Mouse (Mus musculus) retina, postnatal 7 days (tissue): ENCODE measurements around the gene Doc2g.

Experiments used
- DNase-seq: peaks from one replicate; pipeline ENCODE4 v3.0.0-alpha.2; 2012; ENCODE audit warnings: low read depth, low spot score

Doc2g gene

DNA sequence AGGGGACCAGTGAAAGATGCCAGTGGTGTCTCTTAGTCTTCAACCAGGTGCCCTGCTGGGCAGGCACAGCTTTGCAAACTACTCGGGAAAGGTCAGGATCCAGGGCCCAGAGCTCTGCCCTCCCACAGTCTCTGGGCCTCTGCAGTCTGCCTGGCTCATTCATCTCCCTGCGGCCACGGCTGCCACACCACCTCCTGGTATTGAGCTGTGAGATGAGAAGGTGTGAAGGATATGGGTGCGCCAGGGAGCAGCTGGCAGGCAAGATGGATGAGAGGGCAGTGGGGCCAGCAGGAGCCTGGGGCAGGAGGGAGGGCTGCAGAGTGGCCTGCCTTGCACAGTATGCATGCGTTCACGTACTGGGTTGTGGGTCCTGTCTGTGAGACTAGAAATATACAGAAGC lies 12.3 kb upstream of the Doc2g start:
- DNase-seq, result no peak

DNA sequence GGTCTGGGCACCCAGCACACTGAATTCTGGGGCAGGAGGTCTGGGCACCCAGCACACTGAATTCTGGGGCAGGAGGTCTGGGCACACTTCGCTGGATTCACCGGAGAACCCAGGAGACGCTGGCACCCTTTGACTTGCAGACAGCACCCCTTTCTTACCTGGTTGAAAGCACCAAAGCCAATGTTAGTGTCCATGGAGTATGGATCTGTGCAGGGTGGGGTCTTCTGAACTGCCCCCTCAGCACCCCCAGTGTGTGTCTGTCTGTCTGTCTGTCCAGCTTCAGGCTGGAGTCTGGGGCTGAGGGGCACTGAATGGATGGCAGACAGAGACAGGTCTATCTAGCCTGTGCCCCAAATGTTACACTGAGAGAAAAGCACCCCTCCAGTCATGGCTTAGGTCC lies 11.6 kb upstream of the Doc2g start:
- no peak for DNase-seq

DNA sequence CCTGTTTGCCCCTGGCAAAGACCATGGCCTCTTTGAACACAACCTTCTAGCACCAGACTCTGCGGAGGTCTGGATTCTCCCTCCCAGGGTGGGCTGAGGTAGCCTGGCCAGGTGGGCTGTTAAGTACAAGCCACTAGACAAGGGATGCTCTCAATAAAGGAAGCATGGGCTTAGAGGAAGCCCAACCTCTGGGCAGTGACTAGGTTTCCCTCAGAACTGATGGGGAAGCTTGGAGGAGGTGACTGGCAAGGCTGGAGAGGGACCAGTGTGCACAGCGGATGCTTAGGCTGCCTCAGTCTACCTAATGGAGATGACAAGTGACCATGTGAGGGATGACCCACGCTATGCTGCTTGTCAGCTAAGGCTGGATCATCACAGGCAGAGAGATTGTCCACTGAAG lies 11.1 kb upstream of the Doc2g start:
- DNase-seq, result no peak

DNA sequence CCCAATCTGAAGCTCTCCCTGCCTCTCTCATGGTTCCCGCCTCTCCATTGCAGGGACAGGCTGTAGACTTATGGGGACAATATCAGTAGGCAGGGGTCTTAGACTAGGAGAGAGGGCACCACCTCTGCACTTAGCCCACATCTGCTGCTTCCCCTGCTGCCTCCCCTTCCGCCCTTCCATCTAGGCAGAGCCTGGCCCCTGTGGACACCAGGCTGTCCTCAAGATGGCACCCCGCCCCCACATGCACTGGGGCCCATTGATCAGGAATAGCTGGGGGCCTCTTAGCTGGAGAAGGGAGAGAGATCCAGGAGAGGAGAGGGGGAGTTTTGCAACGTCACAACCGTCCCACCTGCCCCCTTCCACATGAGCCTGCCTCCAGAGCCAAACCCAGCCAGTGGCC lies 10.7 kb upstream of the Doc2g start, which contains the start of gene Tbx10:
TSS of gene Tbx10 (plus strand) at position 337 of the 400 bp plus-strand sequence.
- DNase-seq, result no peak

DNA sequence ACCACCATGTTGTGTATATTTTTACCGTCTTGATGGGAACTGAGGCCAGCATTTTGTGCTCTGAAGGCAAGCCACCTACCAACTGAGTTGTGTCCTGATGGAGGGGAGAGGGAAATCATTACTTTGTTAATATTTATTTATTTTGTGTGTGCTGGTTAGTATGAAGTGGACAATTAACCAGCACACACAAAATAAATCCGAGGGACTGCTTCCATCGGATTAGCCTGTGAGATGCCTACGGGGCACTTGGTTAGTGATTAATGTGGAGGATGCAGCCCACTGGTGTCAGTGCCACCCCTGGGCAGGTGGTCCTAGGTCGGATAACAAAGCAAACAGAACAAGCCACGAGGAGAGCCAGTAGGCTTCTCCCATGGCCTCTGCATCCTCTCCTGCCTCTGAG lies 8.2 kb upstream of the Doc2g start:
- DNase-seq, result no peak

DNA sequence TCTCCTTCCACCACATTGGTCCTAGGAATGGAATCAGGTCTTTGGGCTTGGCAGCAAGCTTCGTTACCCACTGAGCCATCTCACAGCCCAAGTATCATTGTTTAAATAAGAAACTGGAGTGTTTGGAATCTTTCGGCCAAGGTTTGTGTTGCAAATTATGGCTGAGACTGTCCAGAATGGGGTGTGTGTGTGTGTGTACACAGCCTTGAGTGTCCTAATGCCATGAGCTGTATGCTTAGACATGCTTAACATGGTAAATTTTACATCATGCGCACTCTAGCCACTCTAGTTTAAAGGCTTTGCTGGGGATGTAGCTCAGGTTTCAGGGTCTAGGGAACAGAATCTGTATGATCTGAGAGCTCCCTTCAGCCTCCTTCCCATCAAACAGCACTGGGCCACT lies 7.6 kb upstream of the Doc2g start:
- DNase-seq, result no peak

DNA sequence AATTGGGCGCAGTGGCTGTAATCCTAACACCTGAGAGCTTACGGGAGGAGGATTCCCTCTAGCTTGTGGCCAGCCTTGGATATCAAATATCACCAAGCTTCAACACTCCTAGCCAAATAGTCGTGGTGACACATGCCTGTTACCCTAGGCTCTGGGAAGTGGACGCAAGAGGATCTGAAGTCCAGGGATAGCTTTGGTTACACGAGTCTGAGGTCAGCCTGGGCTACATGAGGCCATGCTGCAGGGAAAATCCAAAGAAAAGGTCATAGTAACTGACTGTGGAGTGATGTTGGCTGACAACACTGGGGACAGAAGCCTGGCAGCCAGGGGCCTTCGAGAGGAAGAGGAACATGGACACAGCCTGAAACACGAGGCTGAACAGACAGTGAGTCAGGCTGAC lies 7.0 kb upstream of the Doc2g start:
- no peak for DNase-seq

DNA sequence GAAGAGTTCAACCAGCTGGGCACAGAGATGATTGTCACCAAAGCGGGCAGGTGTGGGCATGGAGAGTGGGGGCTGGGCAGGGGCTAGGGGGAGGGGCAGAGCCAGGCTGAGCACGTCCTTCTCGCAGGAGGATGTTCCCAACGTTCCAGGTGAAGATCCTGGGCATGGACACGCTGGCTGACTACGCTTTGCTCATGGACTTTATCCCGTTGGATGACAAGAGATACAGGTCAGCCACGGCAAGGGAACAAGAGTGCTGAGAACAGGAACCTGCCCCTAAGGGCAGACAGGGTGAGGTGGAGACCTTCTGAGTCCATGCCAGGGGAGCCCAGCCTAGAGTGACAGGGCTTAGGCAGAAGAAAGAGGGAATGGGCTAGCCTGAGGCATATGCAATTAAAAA lies 6.4 kb upstream of the Doc2g start:
- DNase-seq, result no peak

DNA sequence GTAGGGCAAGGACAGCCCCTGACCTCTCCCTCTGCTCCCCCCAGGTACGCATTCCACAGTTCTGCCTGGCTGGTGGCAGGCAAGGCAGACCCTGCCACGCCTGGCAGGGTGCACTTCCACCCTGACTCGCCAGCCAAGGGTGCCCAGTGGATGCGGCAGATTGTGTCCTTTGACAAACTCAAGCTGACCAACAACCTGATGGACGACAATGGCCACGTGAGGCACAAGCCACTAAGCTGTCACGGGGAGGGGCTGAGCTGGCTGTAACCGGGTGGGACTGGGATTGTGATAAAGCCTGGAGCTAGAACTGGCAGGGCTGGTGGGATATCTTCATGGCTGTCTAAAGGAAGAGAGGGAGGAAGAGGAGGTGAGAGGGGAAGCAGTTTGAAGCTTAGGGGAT lies 5.9 kb upstream of the Doc2g start:
- DNase-seq, result no peak

DNA sequence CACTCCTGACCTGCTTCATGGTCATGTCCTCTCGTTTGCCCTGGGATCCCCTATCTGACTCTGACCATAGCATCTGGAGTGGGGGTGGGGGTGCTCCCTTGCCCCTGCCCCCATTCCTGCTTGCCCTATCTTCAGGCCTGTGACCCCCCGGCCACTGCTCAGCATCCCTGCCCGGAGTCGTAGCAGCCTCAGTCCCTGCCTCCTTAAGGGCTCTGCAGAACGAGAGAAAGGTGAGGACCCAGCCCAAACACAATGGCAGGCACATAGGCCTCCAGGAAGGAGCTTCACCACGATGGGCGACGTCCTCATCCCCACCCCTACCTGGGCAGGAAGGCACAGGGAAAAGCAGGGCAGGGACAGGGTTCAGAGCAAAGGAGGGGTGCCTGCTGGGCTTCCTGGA lies 4.8 kb upstream of the Doc2g start:
- DNase-seq, result no peak

DNA sequence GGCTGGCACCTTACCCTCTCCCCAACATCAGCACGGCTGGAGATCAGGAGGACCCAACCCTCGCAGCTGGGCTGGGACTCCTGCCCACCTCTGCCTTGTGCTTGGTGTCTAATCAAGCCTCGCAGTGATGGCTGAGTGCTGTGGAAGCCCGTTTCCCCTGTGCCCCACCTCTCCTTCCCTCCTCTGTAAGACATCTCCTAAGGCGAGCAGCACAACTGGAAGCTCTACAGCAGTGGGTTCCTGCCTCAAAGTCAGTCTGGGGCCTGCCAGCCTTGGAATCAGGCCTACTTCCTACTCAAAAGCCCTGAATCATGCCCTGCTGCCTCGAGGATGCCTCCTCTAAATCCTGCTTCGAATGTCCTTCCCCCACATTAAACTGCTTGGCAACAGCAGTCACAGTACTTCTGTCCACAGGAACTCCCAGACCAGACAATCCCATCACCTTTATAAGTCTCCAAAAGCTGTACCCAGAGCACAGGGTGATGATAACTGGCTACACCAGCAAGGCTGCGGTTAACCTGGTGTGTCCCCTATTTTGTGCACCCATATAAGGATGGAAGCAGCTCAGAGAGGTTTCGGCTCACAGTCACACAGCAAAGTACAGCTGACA lies 3.9 kb upstream of the Doc2g start:
- no peak for DNase-seq

DNA sequence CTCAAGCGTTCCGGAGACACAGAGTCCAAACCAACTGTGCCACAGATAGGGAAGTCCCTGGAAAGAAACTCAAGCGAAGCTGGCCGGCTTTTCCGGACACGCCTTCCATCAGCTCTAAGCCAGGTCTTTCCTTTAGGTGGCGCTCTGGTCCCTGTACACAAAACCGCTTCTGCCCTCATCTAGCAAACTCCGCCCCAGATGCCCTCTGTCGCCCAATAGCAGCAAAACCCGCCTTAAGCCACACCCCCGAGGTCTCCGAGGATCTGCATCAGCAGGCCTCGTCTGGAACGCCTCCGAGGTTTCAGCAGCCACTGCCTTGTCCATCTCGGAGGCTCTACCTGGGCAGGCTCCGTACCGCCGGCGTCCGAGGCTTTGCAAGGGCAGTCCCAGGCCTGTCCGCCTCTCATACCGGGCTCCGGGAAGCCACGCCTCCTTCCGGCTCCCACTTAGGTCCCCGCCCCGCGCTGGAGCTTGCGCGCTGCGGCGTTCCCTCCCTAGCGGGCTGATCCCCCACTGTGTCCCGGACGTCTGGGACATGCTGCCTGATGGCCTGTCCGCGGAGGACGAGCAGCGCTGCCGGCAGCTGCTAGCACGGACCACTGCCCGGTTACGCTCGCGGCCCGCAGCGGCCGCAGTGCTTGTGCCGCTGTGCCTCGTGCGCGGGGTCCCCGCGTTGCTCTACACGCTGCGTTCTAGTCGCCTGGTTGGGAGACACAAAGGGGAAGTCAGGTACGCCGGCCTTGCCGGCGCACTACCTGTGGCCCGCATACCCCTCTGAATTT lies 2.8 kb upstream of the Doc2g start, which contains the start of the genes Nudt8 and Gm49405:
TSS of gene Nudt8 (plus strand) at position 462 of the 782 bp plus-strand sequence.
TSS of gene Gm49405 (plus strand) at position 508 of the 782 bp plus-strand sequence.
- peak; percentile 93 for DNase-seq

DNA sequence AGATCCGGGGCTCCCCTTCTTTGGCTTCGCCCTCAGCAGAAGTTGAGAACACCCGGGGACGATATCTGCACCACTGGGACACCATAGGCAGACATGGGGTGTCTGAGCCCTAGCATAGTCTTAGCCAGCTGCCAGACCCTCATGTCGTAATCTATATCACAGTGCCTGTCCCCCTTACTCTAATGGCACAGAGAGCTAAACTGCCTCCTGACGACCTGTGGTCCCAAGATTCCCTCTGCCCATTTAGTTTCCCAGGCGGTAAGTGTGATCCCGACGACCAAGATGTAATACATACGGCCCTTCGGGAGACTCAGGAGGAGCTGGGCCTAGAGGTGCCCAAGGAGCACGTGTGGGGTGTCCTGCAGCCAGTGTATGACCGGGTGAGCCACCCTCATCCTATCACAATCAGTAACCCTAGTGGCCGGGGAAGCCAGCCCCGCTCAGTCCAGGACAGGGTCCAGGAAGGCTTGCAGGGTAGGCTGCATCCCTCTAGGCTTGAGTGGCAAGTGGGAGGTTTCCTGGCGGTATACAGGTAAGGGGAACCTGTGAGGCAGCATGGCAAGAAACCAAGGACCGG lies 2.1 kb upstream of the Doc2g start:
- no peak for DNase-seq

DNA sequence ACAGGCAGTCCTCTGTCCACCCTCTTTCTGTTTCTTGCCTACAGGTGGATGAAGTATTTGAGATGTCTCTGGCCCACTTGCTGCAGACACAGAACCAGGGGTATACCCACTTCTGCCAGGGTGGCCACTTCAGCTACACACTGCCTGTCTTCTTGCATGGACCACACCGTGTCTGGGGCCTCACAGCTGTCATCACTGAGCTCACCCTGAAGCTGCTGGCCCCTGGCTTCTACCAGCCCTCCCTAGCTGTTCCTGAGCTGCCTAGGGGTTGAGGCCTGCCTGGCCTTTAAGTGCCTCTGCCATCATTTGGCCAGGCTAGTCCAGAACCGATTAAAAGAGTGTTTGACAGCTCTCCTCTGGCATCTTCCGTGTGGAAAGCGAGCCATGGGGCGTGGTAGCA lies 1.4 kb upstream of the Doc2g start:
- no peak for DNase-seq

DNA sequence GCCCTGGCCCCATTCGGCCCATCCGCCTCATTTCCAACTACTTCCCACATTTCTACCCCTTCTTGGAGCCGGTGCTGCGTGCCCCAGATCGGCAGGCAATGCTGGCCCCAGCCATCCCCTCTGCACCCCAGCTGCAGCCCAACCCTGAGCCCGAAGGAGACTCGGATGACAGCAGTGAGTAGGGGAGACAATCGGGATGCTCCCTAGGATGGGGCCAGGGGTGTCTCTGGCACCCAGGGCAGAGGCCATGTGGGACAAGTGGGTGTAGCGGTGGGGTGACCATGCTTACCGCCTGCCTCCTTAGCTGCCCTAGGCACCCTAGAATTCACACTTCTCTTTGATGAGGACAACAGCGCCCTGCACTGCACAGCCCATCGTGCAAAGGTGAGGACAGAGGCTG lies 528 bp downstream of the Doc2g start:
- DNase-seq, result no peak

DNA sequence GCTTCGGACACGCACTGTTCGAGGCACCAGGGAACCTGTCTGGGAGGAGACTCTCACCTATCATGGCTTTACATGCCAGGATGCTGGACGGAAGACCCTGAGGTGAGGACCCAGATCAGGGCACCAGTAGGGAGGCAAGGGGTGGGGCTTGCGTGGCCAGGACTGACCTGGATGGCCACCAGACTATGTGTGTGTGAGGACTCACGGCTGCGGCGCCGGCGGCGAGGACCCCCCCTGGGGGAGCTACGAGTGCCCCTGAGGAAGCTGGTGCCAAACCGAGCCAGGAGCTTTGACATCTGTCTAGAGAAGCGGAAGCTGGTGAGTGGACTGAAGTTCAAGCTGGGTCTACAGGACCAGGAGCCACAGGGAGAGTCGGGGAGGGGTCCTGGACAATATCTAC lies 1.2 kb downstream of the Doc2g start:
- no peak for DNase-seq

DNA sequence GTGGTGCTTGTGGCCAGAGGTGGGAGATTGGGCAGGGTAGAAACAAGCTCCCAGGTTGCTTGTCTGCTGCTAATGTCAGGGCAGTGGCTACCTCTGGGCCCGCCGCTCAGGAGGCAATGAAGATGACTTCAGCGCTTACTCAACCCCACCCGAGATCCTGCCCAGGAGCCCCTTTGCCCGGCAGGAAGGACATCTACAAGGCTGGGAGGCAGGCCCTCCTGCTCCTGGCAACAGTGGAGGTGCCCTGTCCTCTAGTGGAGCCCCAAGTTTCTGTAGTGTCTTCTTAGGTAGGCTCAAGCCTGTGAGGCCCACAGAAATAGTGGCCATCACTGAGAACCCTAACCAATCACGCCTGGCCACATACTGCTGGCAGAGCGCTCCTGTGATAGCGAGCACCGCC lies 2.0 kb downstream of the Doc2g start:
- no peak for DNase-seq

DNA sequence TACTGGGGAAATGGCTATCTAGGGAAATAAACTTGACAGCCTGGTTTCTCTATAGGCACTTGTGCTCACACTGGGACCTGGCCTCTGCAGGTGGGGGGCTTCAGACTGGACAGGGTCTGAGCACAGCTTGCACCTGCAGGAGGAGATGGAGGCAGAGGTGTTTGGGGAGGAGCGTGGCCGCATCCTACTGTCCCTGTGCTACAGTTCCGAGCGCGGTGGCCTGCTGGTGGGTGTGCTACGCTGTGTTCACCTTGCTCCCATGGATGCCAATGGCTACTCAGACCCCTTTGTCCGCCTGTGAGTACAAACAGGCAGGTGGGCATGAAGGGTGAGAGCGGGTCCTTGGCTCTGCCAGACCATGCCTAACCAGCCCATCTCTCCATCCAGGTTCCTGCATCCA lies 2.9 kb downstream of the Doc2g start:
- no peak for DNase-seq

DNA sequence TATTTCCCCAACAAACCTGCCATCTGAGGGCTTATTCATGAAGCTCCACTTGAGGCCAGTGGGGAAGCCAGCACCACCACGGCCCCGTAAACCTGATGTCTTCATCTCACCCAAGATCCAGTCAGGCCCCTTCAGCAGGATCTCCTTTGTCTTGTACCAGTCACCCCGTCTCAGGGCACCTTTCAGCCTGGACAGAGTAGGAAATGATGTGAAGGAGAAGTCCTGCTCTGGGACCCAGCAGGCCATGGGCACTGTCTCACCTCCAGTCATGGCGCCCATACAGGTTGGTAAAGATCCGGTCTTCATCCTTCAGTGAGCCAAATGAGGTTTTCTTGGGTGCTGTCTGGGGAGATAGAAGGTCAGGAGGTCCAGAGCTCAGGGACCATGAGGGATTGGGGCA lies 8.0 kb downstream of the Doc2g start:
- DNase-seq, result no peak

DNA sequence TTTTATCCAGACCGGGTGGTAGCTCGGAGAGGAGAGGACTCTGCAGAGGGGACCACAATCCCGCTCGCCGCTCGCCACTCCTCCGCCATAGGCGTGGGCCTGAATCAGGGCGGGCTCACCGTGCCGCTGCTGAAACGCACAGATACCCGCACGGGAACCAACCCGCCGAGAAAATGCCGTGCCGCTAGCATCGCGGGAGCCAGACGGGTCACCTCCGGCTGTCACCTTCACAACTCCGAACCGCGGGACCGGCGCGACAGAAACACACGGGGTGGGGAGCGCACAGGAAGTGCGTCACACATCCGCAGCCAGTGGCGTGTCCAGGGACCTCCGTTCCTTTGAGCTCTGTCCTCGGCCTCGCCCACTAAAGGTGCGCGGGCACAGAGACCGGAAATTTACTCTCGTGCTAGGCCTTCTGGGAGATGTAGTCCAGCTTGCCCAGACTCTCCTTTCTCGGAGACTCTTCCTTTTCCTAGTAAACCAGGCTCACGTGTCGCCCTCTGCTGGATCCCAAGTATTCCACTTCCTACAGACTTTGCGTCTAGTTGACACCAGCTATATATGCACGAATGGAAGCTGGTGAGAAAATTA lies 9.4 kb downstream of the Doc2g start, which contains the start of gene Ndufv1:
TSS of gene Ndufv1 (minus strand) at position 375 of the 591 bp plus-strand sequence.
- DNase-seq, result peak; percentile 97

DNA sequence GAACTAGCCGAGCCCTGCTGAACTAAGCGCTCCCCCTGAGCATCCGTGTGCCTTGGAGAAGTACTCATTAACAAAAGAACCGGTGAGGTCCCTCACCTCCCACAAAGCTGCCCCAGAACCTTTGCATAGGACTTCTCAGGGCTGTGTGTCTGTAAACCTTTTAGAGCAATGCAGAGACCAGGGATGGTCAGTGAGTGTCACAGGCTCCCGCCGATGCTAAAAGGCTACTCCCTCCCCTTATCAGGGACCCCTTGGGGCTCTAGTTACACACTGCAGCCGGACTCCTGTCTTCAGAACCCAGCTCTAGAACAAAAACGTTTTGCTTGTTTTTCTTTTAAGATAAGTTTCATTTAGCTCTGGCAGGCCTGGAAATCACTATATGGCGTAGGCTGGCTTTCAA lies 10.0 kb downstream of the Doc2g start:
- no peak for DNase-seq

DNA sequence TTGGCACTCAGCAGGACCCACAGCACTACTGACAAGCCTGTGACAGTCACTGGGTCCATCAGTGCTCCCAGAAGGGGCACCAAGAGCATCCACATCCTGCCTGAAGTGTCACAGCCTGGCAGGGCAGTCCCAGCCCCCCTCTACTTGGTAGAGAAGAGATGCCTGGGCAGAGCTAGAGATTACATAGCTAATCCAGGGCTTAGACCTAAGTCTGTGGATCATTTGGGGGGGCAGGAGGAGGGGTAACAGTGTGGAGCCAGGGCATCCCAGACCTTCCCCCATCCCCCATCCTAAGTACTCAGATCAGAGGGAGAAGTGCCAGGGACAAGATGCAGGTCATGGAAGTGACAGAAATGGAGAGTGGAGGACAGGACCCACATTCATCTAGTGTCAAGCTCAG lies 11.7 kb downstream of the Doc2g start:
- peak; percentile 88 for DNase-seq

DNA sequence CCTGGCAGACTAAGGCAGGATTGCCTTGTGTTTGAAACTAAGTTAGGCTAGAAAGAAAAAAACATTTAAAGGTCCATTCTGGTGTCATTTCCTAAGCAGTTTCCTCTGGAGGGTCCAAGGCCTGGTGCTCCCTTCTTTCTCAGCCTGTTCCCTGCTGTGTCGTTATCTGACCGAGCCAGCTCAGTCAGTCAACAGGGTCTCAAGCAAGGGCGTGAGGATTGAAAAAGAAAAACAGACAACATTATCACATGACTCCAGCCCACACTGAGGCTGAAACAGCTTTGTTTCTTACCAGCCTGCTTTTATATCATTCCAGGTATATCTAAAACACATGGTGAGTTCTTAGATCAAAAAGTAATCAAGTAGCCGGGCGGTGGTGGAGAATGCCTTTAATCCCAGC lies 12.5 kb downstream of the Doc2g start:
- DNase-seq, result no peak
